Mouse (Mus musculus): Measurements from ENCODE around the gene Auts2.

GRCm38 (mm10) chr5:132462560-132462959, 80.6 kb downstream of the Auts2 start:
- no peak for TF ChIP-seq CTCF (IDR thresholded peaks at IDR 0.05; ENCODE audit: extremely low read depth, insufficient read length, insufficient replicate concordance, low read depth, low read length)
- TF ChIP-seq POLR2A (IDR thresholded peaks at IDR 0.05; ENCODE audit: low read depth, low read length): no peak

Data from small intestine, adult 2 months (tissue).